Mouse (Mus musculus) B cell, adult 67 days (primary cell): ENCODE measurements around the gene Pygm. TPM values are rescaled to one million over a fixed set of nuclear protein-coding genes. Genes with fewer than 3 reads are reported as not detected.

Experiments used
- total RNA-seq, 2 experiments: library from RNA; stranded (reverse); gene quantifications; 4 replicates each; pipeline ENCODE4 v1.2.4; 2023

Pygm gene
- total RNA-seq, result 10 to 100 TPM; 17.5 to 19.3 TPM

DNA sequence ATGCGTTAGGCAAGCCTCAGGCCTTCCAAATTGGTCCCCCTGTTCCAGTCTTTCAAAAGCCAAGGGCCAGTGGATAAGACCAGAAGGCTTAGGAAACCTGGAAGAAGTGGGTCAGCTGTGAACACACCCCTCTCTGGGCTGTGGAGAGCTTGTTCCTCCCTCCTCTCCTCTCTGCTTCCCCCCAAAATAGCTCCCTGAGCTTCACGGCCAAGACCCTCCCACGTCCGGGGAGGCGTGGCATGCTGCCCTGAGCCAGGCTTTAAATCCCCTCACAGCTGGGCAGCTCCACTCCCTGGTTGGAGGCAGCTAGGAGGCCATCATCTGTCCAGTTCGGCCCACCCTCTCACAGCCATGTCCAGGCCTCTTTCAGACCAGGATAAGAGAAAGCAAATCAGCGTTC is at the start of gene Pygm:
Gene Pygm, plus strand, starts transcription at position 272 of the 400 bp plus-strand sequence.

DNA sequence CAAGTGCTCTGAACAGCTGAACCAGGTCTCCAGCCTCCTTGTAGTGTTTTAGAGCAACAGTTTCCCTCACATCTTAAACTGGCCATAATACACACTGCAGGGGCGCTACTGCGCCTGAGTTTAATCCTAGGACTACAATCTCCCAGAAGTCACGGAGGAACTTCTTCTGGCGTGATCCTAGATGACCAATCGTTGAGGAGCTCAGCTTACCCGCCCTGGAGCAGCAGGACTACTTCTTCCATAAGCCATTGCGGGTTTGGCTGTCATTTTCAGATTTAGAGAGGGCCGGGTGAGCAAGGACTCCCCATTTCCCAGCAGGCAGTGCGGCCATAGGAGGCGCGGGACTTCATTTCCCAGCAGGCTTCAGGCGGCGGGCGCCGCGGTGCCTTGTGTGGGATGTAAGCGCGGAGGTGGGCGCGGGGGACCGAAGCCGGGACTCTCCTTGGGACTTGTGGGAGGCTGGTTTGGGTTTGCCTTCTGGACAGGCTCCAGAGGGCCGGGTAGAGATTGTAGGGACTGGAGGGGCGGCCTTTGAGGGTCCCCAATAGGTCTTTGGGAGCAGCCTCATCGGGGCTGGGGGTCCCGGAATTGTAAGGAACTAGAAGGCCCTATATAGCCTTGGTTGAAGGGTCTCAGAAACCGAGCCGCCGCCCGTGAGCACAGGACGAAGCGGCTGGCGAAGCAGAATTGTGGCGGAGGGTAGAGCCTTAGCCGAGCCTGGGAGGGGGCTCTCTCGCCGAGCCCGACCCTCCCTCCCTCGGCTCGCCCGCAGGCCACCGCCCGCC is 49.3 kb upstream of the Pygm start, which contains the start of gene Men1:
Gene Men1, plus strand, starts transcription at position 307 of the 785 bp plus-strand sequence.

DNA sequence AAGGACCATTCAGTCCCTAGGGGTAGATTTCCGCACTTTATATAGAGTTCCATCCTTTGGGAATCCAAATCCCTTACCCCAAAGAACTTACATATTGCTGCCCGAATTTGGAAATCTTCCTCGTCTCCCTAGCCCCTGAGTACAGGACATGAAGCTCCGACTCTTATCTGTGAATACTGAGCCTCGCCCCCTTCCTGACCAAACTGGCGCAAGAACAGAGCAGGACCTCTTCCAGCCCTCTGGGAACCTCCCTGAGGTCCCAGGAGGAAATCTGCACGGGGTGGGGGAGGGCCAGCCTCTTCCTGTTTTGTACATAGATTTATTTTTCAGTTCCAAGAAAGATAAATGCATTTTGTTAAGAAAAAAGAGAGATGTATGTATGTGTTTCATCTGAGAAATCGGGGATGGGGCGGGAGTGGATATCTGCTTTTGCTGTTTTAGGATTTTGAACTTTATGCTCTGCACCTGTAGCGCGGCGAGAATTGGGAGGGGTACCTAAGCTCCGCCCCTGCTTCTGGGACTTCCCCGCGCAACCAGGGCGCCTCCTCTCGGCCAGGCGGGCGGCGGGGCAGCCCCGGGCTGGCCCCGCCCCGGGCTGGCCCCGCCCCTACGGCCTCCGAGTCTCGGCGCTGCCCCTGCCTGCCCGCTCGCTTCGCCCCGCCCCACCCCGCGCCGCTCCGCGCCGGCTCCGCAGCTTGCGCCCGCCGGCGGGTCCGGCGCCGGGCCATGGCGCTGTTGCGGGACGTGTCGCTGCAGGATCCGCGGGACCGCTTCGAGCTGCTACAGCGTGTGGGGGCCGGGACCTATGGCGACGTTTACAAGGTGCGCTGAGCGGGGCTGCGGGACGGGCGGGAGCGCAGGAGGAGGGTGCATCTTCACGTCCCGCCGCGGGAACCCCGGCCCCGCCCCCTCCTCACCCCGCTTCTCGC is 43.4 kb upstream of the Pygm start, which contains the start of gene Map4k2:
Gene Map4k2, plus strand, starts transcription at position 612 of the 929 bp plus-strand sequence.

DNA sequence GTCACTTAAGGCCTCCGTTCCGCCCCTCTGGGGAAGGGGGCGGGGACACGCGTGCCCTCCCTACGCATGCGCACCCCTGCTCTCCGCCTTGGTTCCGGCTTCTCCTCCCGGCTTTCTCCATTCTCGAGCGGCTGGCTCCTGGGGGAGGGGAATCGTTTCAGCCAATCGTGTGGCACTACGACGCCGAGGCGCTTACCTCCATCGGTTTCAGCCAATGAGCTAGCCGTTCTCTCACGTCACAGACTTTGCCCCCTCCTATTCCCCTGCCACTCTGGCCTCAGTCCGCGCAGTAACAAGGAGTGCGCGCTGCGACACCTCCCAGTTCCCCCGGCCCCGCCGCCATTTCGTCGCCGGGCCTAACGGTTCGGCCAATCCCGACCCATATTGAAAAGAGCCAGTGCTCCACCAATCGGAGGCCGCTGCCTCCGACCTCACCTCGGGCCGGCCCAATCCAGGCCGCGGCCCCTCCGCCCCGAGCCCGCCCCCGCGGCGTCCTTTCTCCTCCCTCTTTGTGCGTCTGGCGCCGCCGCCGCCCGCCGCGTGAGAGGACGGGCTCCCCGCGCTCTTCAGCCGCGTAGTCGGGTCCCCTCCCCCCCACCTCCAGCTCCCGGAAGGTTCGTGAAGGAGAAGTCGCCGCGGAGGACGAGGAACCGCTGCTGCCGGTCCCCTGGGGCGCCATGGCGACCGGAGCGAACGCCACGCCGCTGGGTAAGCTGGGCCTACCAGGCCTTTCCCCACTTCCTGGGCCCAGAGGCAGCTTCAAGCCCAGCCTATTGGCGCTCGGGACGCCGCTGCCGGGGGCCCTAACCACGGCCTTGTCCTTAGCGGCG is 20.6 kb upstream of the Pygm start, which contains the start of gene Sf1:
Gene Sf1, plus strand, starts transcription at position 280 of the 830 bp plus-strand sequence.

DNA sequence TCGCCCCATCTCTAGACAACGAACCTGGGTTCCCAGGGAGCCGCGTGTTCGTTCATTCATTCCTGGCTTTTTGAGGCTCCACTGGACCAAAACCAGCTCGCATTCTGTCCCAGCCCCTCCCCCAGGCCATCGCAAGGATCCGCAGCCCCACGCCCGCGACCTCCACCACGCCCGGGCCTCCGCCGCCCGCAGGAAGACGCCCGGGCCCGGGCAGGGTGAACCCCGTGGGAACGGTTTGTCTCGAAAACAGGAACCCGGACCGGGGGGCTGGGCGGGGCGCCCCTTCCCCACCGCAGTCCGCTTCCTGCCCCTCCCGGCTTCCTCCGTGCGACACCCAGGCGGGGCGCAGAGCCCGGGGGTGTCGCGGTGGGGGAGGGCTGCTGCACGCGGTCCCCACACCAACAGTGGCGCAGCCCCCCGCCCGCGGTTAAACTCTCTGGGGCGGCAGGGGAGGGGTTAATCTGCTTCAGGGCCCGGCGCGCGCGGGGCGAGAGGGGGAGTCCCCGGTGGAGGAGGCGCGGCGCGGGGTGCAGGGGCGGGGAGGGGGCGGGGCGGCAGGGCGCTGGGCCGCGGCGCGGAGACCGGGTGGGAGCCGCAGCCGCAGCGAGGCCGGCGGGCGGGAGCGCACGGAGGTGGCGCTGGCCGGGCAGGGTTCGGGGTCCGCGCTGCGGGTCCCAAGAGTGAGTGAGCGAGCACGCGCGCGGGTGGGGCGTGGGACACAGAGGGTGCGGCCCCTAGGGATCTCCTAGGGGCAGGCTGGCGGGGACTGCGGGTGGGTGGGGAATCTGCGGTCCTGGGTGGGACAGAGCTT is 15.3 kb downstream of the Pygm start, which contains the start of gene Rasgrp2:
Gene Rasgrp2, plus strand, starts transcription at position 56 of the 811 bp plus-strand sequence.

DNA sequence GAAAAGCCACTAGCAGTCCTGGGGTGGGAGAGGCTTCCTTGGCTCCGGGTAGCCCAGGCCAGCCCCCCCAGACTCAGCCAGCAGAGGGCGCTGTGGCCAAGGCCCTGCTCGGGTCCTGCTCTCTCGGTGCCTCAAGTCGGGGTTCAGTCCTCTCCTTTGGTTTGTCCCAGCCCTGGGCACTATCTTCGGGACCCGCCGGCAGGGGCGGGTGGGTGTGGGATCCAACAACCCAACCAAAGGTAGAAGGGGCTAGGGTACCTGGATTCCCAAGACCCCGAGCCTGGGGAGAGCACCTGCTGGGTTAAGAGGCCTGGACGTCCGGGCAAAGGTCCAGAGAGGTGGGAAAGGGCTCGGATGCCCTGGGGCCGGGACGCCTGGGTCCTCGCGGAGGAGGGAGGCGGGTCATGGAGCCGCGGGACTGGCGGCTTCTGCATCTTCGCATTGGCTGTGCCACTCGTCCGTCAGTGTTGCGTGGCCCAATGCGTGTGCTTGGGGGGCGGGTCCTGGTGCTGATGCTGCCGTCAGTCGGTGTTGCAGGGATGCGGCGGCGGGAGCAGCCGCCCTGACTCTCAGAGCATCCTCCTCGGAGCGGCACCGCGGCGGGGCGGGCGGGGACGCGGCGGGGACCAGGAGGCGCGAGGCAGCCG is 34.2 kb downstream of the Pygm start, which contains the start of gene Nrxn2:
Gene Nrxn2, plus strand, starts transcription at position 499 of the 647 bp plus-strand sequence.

Other genes with a start within 250 kb of the Pygm start
- not detected for gene Batf2, start 243.4 kb upstream of the Pygm start, total RNA-seq
- 10 to 100 TPM; 31.4 to 32.2 TPM for gene Arl2, start 242.9 kb upstream of the Pygm start, total RNA-seq
- not detected for gene Majin, start 200.0 kb upstream of the Pygm start, total RNA-seq
- not detected for gene Gpha2, start 158.0 kb upstream of the Pygm start, total RNA-seq
- 10 to 100 TPM; 25.7 to 33.0 TPM for gene Ppp2r5b, start 148.5 kb upstream of the Pygm start, total RNA-seq
- 100 to 1,000 TPM; 105 to 123 TPM for gene Atg2a, start 142.7 kb upstream of the Pygm start, total RNA-seq
- 100 to 1,000 TPM; 212 to 217 TPM for gene Ehd1, start 107.7 kb upstream of the Pygm start, total RNA-seq
- gene Cdc42bpg, start 77.9 kb upstream of the Pygm start, total RNA-seq, result 1 to 10 TPM; 8.0 to 9.0 TPM
- gene Men1, start 49.4 kb upstream of the Pygm start, total RNA-seq, result 10 to 100 TPM; 42.3 to 45.0 TPM
- 100 to 1,000 TPM; 638 TPM for gene Map4k2, start 43.3 kb upstream of the Pygm start, total RNA-seq
- gene Sf1, start 20.7 kb upstream of the Pygm start, total RNA-seq, result 1,000 to 10,000 TPM in 1 of 2 experiments, 100 to 1,000 TPM in 1; 928 to 1,009 TPM
- 100 to 1,000 TPM; 737 to 900 TPM for gene Rasgrp2, start 14.9 kb downstream of the Pygm start, total RNA-seq
- 1 to 10 TPM in 1 of 2 experiments, under 1 TPM in 1; 0.70 to 1.1 TPM for gene Nrxn2, start 34.3 kb downstream of the Pygm start, total RNA-seq
- gene Slc22a12, start 158.6 kb downstream of the Pygm start, total RNA-seq, result under 1 TPM in 1 of 2 experiments, not detected in 1; 0.80 TPM